Mouse (Mus musculus): ENCODE results near the gene Pde6g.
A peak's percentile ranks its signal among the peaks of the same experiment; 100 is the strongest.

Gene Pde6g

DNA sequence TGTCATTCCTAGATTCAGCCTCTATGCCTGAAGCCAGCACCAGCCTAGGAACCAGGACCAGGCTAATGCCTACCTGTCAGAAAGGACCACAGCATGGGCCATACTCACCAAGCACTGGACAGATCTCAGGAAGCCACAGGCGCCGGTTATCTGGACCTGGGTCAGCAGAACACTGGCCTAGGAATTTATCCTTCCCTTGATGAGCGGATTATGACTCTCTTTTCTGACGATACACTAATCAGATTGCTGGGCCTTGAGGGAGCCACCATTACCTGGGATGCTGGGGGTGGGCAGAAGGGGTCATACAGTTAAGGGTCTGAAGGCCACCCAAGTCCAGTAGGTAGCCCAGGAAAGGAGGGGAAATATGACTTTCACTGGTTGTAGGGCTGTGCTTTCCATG, at the start of gene Pde6g:
Gene Pde6g, minus strand, starts transcription at position 195 of the 400 bp plus-strand sequence.
- DNase-seq = no peak

- DNase-seq = no peak
Observed at GRCm38 (mm10) chr11:120501701-120502100, 48.4 kb upstream of the Pde6g start.

GRCm38 (mm10) chr11:120501018-120501417, 47.7 kb upstream of the Pde6g start:
- DNase-seq = no peak

- no peak for DNase-seq
Observed at GRCm38 (mm10) chr11:120500357-120500756, 47.1 kb upstream of the Pde6g start.

GRCm38 (mm10) chr11:120499894-120500293, 46.6 kb upstream of the Pde6g start:
- no peak for DNase-seq

DNA sequence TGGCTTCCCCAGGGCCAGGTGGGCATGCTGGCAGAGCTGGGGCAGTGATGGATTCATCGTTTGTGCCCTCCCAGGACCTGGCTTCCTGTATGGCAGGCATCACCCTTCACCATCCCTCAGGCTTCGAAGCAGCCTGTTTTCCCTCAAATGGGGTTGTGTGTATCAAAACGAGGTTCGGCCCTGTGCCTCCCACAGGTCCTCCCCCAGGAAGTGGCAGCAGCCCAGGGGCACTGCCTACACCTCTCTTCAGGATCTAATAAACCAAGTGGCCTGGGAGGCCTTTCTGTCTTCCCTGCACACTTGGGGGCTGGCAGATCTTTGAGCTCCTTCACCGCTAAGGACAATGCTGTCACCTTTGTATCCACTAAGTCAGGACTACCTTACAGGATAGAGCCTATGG, 45.6 kb upstream of the Pde6g start:
- DNase-seq = no peak

DNA sequence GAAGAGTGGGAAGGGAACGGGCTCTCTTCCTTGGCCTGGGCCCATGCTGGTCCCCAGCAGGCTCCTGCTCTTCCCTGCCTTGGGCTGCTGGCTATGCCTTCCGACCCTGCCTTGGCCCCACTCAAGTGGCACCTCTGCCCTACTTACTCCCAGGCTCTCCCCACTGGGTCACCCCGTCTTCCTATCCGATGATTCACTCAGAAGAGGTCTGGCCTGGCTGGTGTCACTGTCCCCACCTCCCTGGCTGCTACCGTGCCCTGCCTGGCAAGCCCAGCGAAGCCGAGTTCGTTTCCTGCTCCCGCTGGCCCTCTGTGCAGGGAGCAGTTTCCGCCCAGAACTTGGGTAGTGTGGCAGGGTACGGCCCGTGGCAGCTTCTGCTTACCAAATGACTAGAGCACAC, 44.9 kb upstream of the Pde6g start:
- DNase-seq = no peak

- DNase-seq = no peak
Observed at GRCm38 (mm10) chr11:120497436-120497835, 44.1 kb upstream of the Pde6g start.

DNA sequence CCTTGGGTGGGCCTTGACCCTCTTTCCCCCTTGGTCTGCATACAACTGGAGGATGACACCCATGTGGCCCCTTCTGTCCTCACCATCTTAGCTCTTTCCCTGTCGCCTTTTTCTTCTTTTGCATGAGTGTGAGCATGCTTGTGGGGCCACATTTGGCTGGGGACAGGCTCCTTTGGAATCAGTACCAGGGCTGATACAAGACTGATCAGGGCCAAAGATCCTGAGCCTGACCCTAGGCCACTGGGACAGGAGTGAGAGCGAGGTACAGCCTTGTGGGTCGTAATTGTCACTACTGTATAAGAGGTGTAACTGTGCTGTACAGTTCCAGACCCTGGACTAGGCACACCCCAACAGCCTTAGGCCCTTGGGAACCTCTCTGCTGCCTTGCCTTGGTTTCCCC, 40.6 kb upstream of the Pde6g start:
- no peak for DNase-seq

- no peak for DNase-seq
Observed at GRCm38 (mm10) chr11:120493351-120493750, 40.1 kb upstream of the Pde6g start.

GRCm38 (mm10) chr11:120492878-120493203, 39.5 kb upstream of the Pde6g start:
- no peak for DNase-seq

- DNase-seq = peak; percentile 52
Observed at GRCm38 (mm10) chr11:120492024-120492877, 39.0 kb upstream of the Pde6g start.

DNA sequence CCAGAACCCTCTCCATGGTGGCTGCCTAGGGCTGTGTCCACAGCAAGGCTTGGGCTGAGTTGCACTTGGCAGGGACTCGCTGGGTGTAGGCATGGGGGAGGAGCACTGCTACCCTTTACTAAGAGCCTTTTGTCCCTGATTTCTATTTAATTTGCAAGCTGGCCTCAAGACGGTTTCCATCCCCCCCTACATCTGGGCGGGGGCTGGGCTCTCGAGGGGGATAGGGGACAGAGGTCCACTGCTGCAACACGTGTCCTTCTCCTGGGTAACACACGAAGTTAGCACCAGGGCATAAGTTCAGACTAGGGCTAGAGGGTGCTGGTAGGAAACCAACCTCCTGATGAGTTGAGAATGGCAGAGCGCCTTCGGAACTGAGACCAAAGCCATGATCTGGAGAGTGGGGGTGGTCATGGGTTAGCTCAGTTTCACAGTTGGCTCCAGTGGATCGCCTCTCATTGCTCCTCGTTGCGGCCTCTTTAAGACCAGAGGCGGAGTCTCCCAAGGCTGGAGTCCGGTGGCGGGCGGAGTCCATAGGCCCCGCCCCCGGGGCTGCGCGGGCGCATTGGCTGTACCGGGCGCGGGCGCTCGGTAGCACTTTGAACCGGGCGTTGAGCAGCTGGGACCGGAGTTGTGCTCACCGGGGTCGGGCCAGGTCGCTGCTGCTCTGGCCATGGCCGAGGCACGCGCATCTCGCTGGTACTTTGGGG, 38.2 kb upstream of the Pde6g start, which contains the start of gene Slc25a10:
Gene Slc25a10, plus strand, starts transcription at position 524 of the 707 bp plus-strand sequence.
- peak; percentile 84 for DNase-seq

DNA sequence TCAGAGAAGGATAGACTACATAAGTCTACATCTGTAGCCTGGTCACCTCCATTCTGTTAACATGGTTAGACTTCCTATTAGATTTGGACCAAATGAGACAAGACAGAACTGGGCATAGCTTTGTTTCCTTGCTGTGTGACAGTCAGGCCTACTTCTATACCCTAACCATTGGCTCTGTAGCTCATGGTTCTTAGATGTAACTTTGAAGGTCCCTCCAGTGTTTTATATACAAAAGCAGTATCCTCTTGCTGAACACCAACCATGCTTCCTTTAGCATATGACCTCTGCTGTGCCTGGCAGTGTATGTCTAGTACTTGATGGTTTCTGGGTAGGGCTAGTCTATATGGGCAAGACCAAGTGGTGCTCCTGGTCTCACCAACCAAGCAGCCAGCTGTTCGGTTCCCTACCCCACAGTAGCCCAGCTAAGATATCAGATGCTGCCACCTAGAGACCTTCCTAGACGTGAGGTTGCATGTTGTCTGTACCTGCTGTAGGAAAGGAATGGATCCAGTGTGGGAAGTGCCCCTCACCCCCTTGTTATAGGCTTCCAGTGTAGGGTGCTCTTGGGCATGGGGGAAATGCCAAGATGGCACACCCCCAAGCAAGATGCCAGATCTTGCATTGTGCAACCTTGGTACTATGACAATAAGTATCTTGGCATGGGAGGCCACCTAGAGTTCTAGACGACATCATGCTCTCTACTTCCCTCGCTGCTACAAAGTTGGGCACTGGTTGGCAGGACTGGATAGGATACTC, 37.2 kb upstream of the Pde6g start:
- no peak for DNase-seq

GRCm38 (mm10) chr11:120489054-120489761, 35.9 kb upstream of the Pde6g start:
- DNase-seq = peak; percentile 62

GRCm38 (mm10) chr11:120488516-120488915, 35.2 kb upstream of the Pde6g start:
- DNase-seq = no peak

DNA sequence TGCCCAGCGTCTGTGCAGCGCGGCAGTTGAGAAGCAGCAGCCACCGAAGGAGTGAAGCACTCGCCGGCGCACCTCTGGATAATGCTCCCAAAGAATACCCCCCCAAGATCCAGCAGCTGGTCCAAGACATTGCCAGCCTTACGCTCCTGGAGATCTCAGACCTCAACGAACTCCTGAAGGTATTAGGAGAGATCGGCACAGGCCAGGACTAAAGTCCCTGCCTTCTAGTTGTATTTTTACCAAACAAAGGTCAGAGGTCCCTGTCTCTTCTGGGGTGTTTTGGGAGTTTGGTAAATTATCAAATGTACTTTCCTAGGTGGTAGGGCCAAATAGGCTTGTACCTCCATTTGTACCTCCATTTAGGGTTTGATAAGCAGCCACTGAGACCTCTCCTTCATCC, 32.0 kb upstream of the Pde6g start:
- no peak for DNase-seq

DNA sequence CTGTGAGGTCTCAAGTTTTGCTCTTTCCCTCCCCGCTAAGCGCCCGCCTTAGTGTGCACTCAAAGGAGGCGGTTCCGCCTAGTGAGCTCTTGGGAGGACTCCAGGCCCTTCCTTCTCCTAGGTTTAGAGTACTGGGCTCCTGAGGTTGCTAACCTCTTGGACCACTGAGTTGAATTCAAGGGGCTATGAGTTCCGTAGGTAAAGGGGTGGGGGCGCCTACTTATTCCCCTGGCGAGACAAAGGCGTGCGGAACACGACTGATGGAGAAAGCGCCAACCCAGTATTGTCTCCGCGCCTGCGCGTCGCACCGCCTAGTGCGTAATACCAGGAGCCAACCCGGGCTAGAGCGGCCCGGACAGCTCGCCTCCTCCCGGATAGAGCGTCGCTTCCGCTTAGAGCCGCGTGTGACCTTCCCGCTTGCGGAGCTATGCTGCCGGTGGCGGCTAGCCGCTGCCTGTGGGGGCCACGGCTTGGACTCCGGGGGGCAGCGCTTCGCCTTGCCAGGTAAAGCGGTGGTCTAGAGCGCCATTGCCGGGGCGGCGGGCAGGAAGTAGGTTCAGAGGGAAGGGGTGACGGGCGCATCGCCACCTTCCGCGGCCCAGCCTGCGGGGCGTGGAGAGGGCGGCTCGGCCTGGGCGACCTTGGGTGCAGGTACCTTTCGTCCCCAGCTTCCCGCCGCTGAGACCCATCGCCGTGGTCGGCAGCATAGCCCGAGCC, 31.1 kb upstream of the Pde6g start, which contains the start of gene Mrpl12:
Gene Mrpl12, plus strand, starts transcription at position 349 of the 717 bp plus-strand sequence.
- DNase-seq = peak; percentile 89

- DNase-seq = no peak
Observed at GRCm38 (mm10) chr11:120483448-120483934, 30.2 kb upstream of the Pde6g start.

GRCm38 (mm10) chr11:120472052-120472451, 18.8 kb upstream of the Pde6g start:
- no peak for DNase-seq

DNA sequence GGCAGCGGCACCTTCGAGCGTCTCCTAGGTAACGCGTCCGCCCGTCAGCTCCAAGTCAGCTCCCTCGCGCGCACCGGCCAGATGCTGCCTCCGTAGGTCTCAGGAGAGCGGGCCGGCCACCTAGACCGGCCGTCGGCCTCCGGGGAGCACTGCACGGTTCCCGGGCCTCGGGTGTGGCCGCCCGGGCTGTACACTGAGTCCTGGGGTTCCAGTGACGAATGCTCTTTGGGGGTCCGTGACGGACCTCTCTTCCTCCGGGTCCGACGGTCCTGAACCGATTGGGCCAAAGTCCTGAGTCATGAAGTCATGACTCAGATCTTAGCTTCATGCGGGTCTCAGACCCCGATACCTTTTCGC, 14.4 kb upstream of the Pde6g start:
- DNase-seq = no peak

All from thymus, postnatal 4 days (tissue).